Mouse (Mus musculus): ENCODE data around the gene Qpct. TPM values are rescaled to one million over a fixed set of nuclear protein-coding genes. Genes with fewer than 3 reads are reported as not detected.
"Not testable (repeated sequence)": the region's sequence is repeated elsewhere in the genome, so short reads cannot be mapped to it uniquely, and the experiment has no call there.

The Qpct gene
- total RNA-seq, 2 experiments from 2014 or later: 9.0 to 10.5 TPM

GRCm38 (mm10) chr17:79069019-79069418 is 17.3 kb downstream of the Qpct start:
- no peak for DNase-seq (ENCODE audit: low spot score in 2 of 2)
- intact Hi-C loops (cut with DNase I): no loop called here

GRCm38 (mm10) chr17:79069766-79070480 is 18.2 kb downstream of the Qpct start:
- DNase-seq (ENCODE audit: low spot score in 2 of 2): peak; percentile 41 to 77
- intact Hi-C loops (cut with DNase I): no loop called here

GRCm38 (mm10) chr17:79071951-79072350 is 20.2 kb downstream of the Qpct start:
- DNase-seq (ENCODE audit: low spot score in 2 of 2): no peak
- intact Hi-C loops (cut with DNase I): no loop called here

DNA sequence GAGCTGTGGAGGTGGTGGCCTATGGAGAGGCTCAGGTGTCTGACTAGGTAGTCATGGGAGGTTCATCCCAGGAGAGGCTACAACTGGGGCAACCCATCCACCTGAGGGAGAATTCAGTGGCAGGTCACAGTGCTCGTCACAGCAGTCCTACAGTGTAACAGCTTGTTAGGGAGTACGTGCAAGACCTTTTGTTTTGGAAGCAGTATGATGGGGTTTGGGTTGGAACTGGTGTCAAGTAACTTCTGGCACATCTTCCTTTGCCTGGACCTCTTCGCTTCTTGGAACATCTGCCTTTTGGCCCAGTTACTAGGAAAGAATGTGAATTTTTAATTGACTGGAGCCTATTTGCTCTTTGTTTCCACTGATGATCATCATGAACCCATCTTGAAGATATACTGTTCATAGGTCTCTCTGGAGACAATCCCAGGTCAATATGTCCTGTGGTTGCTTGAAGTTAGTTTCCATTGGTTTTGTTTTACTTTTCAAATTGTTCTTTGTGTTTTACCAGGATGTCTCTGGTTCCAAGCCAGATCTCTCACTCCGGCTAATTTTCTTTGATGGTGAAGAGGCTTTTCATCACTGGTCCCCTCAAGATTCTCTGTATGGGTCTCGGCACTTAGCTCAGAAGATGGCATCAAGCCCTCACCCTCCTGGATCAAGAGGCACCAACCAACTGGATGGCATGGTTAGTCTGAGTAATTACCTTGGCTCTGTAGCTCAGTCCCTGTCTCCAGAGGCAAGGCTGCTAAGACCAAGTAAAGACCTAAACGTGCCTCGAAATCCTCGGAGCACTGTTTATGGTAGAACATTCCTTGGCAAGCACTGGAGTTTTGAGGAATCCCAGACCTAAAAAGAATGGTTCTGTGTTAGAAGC is 25.5 kb downstream of the Qpct start:
- no peak for DNase-seq (ENCODE audit: low spot score in 2 of 2)
- intact Hi-C loops (cut with DNase I): no loop called here

DNA sequence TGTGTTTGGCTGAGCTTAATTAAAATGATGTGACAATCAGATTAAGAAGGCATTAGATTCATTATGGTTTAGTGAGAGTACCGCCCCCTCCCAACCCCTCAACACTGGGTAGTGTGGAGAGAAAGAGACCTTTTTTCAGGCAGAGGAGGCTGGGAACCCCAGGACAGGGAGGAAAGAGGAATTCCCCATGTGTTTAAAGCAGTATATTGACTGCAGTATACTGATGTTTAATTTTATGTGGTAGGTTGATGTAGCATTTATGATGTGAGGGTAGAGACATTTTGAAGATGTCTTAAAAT is 26.1 kb downstream of the Qpct start:
- intact Hi-C loops (cut with DNase I): no loop called here
- no peak for DNase-seq (ENCODE audit: low spot score in 2 of 2)

- no peak for DNase-seq (ENCODE audit: low spot score in 2 of 2)
- intact Hi-C loops (cut with DNase I): no loop called here
Measured at GRCm38 (mm10) chr17:79078248-79078647, 26.5 kb downstream of the Qpct start.

GRCm38 (mm10) chr17:79091710-79092109 is 40.0 kb downstream of the Qpct start:
- intact Hi-C loops (cut with DNase I): no loop called here
- DNase-seq (ENCODE audit: low spot score in 2 of 2): no peak

GRCm38 (mm10) chr17:79093286-79093975 is 41.7 kb downstream of the Qpct start:
- intact Hi-C loops (cut with DNase I): no loop called here
- no peak for DNase-seq (ENCODE audit: low spot score in 2 of 2)

- DNase-seq (ENCODE audit: low spot score in 2 of 2): no peak
- intact Hi-C loops (cut with DNase I): no loop called here
Measured at GRCm38 (mm10) chr17:79095624-79096023, 43.9 kb downstream of the Qpct start.

- peak in 1 of 2 experiments; percentile 75 for DNase-seq (ENCODE audit: low spot score in 2 of 2)
- intact Hi-C loops (cut with DNase I): no loop called here
Measured at GRCm38 (mm10) chr17:79099866-79100265, 48.2 kb downstream of the Qpct start.

DNA sequence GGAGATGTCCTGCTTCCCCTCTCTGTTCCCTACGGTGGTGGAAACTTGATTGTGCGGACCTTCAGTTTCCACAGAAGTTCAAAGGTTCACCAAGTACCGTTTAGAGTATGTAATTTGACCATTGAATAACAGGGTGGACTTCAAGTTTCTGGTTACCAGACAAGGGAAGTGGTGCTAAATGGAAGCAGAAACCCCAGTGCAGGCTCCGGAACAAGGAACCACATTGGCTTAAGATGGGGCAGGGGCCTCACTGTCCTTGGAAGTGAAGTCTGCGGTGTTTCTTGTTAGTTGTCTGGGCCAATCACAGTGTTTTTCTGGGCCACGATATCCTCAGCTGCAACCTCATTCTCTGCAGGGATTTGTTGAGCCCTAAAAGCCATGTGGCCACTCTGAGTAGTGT is 56.5 kb downstream of the Qpct start:
- no peak for DNase-seq (ENCODE audit: low spot score in 2 of 2)
- intact Hi-C loops (cut with DNase I): no loop called here

DNA sequence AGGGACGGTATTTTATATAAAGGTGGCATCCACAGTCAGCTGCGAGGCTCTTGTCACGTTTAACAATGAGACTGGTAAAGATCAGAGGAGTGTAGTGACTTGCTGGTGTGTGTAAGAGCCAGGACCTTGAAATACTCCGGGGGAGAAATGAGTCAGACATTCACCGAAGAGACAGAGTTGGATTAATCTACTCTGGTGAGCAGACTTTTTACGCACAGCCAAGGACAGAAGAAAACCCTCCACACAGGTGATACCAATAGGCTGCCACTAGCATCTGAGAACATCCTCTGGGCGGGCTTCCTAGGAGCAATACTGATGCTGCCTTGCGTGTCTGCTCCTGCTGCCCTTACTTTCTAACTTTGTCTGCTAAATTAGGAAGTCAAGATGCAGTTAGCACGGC is 57.9 kb downstream of the Qpct start:
- no peak for DNase-seq (ENCODE audit: low spot score in 2 of 2)
- intact Hi-C loops (cut with DNase I): no loop called here

DNA sequence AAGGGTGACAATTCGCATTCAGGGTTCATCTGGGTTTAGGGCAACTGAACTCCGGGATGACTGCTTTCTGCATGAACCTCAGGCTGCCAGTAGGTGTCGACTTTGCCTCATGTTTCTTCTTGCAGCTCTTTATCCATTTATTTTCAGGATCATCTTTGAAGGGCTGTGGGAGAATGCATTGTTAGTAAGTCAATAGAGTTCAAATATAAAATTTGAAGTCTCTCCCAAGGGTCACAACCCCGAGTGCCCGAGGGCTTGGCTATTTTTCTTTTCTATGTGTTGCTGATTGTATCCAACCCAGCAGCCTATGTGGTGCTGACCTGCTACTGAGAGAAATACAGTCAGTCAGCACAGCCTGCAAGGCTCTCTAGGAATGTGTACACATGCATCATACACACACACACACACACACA is 59.2 kb downstream of the Qpct start:
- intact Hi-C loops (cut with DNase I): loop anchor here (1.0 to 5.0 kb wide), 3 partner anchors 241 to 726 kb away; no protein-coding TSS in a partner anchor

DNA sequence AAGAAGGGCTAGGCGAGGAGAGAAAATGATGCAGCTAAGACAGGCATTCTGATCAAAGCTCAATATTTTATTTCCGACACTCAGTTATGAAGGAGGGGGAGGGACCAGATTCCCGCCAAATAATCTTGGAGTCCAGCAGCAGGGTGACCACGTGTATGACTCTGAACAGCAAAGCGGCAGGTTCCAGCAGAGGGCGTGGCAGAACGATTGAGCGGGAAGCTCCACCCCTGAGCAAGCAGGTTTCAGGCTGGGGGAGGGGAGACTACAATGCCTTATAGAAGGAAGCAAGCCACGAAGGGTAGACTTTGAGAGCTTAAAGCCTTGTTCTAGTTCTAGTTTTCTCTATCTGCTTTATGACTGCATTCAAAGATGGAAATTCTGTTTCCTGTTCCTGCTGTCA is 63.5 kb downstream of the Qpct start:
- intact Hi-C loops (cut with DNase I); DNase-seq (ENCODE audit: low spot score in 2 of 2): not testable (repeated sequence)

More for the DNA sequence above, 59.2 kb downstream of the Qpct start:
- DNase-seq (ENCODE audit: low spot score in 2 of 2): peak; percentile 57 to 60

DNA sequence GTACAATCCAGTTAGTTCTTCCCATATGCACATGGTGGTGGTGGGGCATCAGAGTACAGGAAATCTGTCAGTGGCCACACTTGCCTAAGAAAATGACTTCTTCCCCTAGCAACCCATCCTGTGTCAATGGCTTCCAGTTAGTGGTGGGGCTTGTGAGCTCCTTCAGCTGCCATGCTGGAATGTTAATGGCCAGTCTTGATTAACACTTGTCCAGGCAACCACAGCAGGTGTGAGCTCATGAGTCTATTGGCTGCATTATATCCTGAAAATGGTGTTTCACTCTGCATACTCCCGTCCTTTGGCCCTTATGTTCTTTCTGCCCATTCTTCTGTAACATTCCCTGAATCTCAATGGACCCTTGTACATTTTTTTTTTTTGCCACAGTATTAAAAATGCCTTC is 67.4 kb downstream of the Qpct start:
- DNase-seq (ENCODE audit: low spot score in 2 of 2): no peak
- intact Hi-C loops (cut with DNase I): no loop called here

DNA sequence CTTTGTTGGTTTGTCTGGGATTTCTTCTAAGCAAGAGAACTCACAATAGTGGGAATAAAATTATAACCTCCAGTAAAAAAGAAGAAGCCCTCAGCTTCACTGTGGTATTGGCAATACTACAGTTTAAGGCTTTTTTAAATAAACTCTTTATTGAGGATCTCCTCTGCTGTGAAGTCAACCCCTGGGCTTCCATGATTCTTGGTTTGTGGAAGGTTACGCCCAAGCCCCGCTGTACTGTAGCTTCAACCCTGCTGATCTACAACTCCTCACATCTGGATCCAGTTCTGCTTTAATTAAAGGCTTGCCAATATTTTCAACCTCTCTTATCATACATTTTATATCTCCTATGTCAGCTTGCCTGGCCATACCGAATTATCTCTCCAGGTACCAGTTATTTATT is 68.6 kb downstream of the Qpct start:
- DNase-seq (ENCODE audit: low spot score in 2 of 2): no peak
- intact Hi-C loops (cut with DNase I): no loop called here

DNA sequence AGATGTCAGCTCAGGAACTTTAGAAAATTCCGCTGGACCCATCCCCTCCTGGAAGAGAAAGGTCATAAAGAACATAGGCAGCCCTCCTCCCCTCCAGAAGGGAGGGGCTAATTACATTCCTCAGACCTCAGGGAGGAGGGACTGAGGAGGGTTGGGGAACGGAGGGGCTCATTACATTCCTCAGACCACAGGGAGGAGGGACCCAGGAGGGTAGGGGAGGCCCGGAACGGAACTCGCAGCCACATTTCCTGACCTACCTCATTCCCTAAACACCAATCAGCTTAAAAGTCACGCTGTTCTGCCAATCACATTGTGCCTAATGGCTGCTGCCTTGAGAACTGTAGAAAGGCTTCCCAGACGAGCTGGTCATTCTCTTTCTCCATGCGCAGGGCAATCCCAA is 82.0 kb downstream of the Qpct start:
- no peak for DNase-seq (ENCODE audit: low spot score in 2 of 2)
- intact Hi-C loops (cut with DNase I): no loop called here

DNA sequence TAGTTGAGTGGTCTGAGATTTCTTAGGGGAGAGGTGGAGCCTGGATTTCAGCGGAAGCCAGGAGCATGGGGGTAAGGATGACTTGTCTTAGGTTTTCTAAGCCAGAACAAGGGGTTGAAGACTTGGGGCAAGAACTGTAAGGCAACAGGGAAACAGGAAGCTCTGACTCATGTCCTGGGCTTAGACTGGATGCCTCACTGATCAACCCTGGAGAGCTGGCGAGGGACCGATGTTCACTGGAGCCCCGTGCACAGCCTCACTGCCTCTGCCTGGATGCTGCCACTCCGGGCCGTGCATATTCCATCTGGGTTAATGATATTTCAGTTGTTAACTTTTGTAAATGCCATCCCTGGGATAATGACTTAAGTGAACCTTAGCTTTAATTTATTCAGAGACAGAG is 84.1 kb downstream of the Qpct start:
- no peak for DNase-seq (ENCODE audit: low spot score in 2 of 2)
- intact Hi-C loops (cut with DNase I): no loop called here

GRCm38 (mm10) chr17:79136401-79136800 is 84.7 kb downstream of the Qpct start:
- no peak for DNase-seq (ENCODE audit: low spot score in 2 of 2)
- intact Hi-C loops (cut with DNase I): no loop called here

Data from left cerebral cortex, postnatal 25 days (tissue).